Mouse (Mus musculus): ENCODE measurements around the gene Prdm1.

Prdm1 gene

DNA sequence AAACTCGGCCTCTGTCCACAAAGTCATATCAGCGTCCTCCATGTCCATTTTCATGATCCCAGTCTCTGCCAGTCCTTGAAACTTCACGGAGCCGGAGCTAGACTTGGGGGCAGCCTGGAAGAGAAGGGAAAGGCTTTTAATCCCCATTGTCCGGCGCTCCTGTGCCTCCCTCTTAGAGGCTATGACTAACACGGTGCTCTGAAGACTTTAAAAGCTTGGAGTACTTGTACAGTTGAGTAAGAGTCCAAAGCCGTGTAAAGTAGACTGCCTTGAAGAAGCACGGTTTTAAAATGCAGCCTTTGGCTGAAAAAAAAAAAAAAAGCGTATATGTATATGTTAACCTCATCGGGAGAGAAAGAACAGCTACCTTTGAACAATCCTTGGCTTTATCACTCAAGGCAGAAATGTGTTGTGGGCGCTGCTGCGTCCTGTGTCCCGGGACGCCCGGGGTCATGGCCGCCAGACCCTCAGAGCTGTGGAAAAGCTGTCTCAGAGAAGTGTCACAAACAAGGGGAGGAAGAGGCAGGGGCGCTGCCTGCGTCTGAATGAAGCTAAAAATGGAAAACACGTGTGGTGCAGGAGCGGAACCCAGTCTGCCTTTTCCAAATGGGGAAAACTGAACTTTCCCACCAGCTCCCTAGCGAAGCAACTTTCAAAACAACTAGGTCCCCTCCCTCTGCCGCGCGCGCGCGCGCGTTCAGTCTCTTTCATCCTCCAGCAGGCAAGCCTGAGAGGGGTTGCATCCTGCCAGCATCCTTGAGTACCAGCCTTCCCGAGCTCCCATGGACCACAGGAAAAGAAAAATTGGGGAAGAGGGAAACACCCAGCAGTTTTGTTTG, 71.3 kb downstream of the Prdm1 start:
- DNase-seq (ENCODE audit: low spot score in 2 of 2): peak in 1 of 2 experiments; percentile 39

DNA sequence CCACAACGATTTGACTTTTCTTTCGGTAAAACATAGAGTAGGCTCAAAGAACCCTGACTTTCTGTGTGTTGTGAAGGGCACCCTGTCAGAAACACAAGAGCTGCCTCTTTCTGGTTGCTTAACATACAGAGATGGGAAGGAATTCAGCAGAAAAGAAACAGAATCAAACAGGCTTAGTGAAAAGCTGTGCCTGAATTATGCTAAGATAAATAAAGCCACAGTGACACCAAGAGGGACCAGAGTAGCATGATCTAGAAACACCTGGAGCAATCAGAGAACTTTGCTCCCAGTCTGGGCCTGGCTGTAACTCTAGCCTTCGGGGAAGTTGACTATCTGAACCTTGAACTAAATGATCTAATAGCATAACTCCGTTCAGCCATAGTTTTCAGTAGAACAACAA, 73.5 kb downstream of the Prdm1 start:
- DNase-seq (ENCODE audit: low spot score in 2 of 2): no peak

- no peak for DNase-seq (ENCODE audit: low spot score in 2 of 2)
Observed at GRCm38 (mm10) chr10:44454111-44454510, 74.2 kb downstream of the Prdm1 start.

DNA sequence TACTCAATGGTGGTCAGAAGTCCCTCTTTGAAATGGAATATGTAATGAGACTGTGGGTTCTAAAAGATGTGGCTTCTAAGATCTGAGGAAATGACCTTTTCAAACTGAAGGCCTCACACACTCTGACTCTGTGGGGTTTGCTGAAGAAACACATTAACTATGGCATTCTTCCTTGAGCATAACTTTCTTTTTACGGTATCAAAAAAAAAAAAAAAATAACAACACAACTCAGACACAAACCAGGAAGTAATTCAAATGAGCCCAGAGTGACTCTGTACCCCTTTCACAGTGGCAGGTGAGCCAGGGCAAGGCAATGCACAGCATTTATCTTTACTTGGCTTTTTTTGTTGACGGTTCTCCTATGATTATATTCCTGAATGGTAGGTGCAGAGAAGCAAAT, 77.5 kb downstream of the Prdm1 start:
- DNase-seq (ENCODE audit: low spot score in 2 of 2): no peak

DNA sequence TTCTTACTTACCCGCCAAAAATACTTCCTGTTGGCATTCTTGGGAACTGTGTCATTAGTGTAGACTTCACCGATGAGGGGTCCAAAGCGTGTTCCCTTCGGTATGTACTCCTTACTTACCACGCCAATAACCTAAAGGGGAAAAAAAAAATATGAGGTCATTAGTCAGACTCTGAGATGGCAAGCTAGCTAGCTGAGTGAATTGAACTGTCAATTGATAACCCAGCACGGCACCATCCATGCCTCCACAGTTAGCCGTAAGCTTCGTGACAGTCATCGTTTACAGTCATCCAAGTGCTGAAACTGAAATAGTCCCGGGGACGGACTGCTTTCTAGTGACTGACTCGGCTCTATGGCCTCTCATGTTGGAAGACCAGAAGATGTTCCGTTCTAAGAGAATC, 78.2 kb downstream of the Prdm1 start:
- no peak for DNase-seq (ENCODE audit: low spot score in 2 of 2)

DNA sequence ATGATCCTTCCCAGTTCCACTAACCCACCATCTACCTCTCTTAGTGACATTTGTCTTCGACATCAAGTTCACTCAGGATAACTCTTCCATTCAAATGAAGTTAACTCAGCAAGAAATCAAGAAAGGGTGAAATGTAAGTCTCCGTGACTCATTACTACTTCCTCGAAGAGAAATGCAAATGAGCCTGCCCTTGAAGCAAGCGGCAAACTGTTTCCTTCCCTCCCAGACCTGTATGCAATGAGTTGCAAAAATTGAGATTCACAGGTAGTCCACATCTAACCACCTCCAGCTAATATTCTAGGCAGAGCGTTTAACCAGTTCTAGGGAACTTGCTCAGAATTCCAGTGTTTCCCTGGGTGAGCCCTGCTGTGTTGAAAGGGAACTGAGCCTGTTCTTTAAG, 78.6 kb downstream of the Prdm1 start:
- DNase-seq (ENCODE audit: low spot score in 2 of 2): no peak

DNA sequence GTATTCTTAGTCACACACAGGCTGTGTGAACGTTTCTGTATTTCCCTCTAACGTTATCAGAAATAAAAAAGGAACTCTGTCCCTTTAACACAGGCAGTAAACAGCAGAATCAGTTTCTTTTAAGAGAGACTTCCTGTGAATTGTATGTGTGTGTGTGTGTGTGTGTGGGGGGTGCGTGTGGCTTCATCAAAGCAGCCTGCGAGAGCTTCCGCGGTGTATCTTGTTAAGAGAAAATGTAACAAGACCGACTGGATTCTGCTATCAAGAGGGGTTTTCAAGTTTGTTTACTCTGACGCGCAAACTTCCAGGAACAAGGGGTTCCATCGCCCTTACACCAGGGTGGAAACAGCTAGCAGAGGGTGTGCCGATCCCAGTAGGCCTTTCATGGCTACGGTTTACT, 80.1 kb downstream of the Prdm1 start:
- DNase-seq (ENCODE audit: low spot score in 2 of 2): no peak

- DNase-seq (ENCODE audit: low spot score in 2 of 2): no peak
Observed at GRCm38 (mm10) chr10:44447406-44448139, 80.7 kb downstream of the Prdm1 start.

DNA sequence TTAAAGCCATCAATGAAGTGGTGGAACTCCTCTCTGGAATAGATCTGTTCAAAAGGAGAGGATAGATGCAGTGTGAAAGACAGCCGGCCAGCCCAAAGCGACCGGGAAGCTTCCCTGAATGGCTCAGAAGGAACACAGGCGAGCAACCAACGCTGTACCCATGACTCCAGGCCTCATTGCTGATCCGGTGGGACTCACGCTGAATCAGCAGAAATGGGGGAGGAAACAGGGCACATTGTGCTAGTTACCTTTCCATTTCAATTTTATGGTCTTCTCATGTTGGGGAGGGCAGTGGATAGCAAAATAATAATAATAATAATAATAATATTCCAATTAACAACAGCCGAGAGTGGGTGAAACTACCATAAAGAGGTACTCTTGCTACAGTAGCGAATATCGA, 81.3 kb downstream of the Prdm1 start:
- DNase-seq (ENCODE audit: low spot score in 2 of 2): no peak

DNA sequence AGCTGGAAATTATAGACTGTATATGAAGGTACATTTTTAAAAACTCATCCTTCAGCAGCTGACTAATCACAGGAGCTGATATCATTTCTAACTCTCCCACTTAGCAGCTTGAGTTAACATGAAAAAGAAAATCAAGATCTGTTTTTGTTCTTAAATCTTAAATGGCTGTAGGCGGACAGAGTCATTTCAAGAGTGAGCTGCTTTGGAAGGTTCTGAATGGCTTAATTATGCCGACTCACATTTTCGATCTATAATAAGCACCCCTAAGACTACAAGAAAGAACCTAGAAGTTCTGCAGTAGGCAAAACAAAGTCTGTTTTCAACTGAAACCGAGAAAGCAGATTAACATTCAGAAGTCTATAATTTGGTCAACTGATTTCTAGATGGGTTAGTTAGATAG, 83.9 kb downstream of the Prdm1 start:
- DNase-seq (ENCODE audit: low spot score in 2 of 2): no peak

DNA sequence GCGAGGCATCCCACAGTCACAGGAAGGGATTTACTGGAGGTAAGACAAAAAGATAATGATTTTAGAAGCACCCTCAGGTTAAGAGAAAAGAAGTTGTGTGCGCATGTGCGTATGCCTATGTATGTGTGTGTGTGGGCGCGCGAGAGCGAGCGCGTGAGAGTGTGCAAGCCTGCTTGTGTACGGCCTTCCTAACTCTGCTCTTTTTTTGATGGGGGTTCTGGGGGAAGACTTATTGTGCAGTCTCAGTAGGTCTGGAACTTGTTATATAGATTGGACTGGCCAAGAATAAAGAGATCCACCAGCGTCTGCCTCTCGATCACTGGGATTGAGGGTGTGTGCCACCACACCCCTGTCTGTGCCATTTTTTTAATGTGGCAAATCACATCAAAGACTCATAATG, 84.6 kb downstream of the Prdm1 start:
- no peak for DNase-seq (ENCODE audit: low spot score in 2 of 2)

DNA sequence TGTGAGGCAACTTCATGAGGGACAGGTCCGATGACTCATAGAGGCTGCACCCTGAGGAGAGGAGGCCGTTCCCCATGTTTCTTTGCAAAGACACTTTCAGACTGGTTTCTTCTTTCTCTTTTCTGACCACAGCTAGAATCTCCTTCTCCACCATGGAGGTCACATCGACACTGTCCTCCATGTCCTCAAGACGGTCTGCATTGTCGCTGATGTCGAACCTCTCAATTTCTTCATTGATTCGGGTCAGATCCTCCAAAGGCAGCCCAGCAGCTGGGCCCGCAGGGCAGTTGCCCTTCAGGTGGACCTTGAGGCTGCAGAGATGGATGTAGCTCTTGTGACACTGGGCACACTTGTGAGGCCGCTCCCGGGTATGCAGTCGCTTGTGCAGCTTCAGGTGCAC, 88.6 kb downstream of the Prdm1 start:
- DNase-seq (ENCODE audit: low spot score in 2 of 2): no peak

DNA sequence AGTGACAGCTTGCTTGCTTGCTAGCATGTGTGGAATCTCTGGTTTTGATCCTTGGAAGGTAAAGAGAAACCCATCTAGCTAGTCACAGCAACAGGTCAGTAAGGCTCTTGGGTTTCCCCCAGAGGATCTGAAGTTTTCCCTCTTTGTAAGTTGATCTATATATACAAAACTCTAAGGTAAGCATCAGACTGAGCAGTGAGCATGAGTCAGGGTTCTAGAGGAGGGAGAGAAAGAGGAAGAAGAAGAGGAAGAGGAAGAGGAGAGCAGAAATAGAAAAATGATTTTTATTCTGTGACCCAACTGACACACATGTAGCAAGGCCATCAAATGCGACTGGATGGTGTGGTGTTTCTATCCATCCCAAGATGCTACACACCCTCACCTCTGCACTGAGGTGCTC, 90.7 kb downstream of the Prdm1 start:
- DNase-seq (ENCODE audit: low spot score in 2 of 2): no peak

DNA sequence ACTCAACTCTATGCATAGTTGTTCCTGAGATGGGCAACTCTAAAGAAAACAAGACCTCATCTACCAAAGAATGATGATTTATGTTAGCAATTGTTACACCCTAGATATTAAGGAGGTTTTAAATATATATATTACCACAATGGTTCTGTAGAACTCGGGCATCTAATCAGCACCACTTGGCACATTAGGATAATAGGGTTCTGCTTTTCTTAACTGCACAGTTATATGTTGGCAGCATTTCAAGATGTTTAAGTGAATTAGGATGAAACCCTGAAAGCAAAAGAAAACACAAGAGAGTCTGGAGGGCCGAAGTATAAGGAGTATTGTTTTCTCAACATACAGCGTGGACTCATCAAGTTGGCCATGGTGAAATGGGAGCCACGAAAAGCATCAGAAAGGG, 92.3 kb downstream of the Prdm1 start:
- no peak for DNase-seq (ENCODE audit: low spot score in 2 of 2)

DNA sequence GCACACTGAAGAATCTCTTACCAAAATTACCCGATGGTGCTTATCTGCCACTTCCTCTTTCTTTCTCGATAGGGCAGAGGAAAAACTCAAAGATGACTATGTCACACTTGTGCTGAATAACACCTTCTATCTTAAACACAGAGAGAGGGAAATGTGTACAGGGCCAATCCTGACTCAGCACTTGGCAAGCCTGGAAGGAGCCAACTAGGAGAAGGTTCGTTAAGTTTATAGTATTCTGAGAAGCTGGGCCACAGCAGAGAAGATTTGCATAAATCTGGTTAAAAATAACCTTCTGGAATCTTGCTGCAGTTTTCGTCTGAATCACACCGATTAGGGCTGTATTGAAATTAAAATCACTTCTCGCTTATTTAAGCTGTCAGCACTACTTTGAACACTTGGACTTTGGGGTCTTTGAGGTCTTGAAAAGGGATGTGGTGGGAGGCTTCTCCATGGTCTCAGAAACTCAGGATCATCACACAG, 93.6 kb downstream of the Prdm1 start:
- DNase-seq (ENCODE audit: low spot score in 2 of 2): no peak

GRCm38 (mm10) chr10:44432235-44432634, 96.1 kb downstream of the Prdm1 start:
- DNase-seq (ENCODE audit: low spot score in 2 of 2): no peak

DNA sequence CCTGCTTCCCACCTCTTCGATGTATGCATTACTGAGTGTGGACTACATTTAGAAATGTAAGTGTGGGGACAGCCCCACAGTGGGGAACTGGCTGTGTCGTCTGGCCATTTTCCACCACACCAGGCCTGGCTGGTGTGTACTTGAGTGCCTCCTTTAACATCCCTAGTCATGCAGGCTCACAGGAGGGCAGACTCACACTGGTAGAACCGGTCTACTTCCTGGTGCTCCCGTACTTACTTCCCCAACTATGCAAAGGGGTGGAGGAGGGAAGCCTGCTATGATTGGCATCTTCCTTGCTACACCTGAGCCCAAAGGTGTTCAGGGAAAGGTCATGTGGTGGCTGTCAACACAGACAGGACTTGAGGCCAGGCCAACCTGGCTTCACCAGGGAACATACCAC, 96.6 kb downstream of the Prdm1 start:
- DNase-seq (ENCODE audit: low spot score in 2 of 2): peak in 1 of 2 experiments; percentile 11

- DNase-seq (ENCODE audit: low spot score in 2 of 2): no peak
Observed at GRCm38 (mm10) chr10:44429177-44429888, 99.0 kb downstream of the Prdm1 start.

GRCm38 (mm10) chr10:44427891-44428361, 100.4 kb downstream of the Prdm1 start:
- peak; percentile 45 to 76 for DNase-seq (ENCODE audit: low spot score in 2 of 2)

DNA sequence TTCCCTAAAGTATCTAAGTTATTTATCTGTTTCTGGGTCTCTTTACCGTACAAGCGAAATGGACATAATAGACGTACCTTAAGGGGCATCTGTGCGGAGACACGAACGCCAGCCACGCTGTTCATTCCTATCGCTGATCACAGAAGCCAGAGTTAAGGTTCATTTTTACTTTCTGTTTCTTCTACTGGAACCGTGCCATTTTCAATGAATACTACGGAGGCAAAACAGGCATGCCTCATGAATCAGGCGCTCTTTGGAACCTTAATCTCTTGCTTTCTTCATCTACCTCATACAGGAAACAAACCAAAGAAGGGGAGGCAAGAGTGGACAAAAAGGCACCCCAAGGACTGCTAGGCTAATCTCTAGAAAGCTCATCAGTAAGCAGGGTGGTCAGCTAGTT, 100.9 kb downstream of the Prdm1 start:
- DNase-seq (ENCODE audit: low spot score in 2 of 2): no peak

GRCm38 (mm10) chr10:44425013-44425412, 103.3 kb downstream of the Prdm1 start:
- no peak for DNase-seq (ENCODE audit: low spot score in 2 of 2)

DNA sequence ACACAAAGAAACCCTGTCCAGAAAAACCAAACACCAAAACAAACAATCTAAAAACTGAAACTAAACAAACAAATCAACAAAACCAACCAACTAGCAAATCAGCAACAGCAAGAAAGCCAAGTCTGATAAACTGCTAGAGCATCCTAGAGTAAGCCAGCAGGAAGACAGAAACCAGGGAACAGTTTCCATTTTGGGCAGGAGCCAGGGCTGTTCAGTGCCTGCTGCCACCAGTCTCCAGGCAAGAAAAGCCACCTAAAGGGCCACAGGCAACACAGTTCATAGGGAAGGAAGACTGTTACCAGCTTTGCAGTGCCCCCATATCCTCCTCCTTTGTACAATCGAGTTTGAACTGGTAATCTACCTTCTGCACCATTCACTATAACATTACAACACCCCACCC, 106.4 kb downstream of the Prdm1 start:
- DNase-seq (ENCODE audit: low spot score in 2 of 2): no peak

Data from urinary bladder, postnatal 36 days (tissue).